Mouse (Mus musculus) large intestine, adult 2 months (tissue): Measurements from ENCODE around the gene Rgma. TPM values are rescaled to one million over a fixed set of nuclear protein-coding genes. Genes with fewer than 3 reads are reported as not detected.

Experiments
- DNase-seq: peaks from one replicate; pipeline ENCODE4 v3.0.0-alpha.2; 2012; ENCODE audit warnings: low read depth, low spot score
- WGBS: fragments of 180-500 bp; shearing (Covaris S2); methylation state at CpG from one replicate; pipeline ENCODE4 v1.1.7; 2018; 5-methylcytosine and 5-hydroxymethylcytosine counted together
- polyA plus RNA-seq: library from polyadenylated mRNA; depleted of rRNA; stranded (reverse); fragments of >200 nt; gene quantifications from 2 replicates; pipeline ENCODE4 v1.2.3, GENCODE M21; 2012

Gene Rgma
- polyA plus RNA-seq, 1 experiment: 11.3 TPM

GRCm38 (mm10) chr7:73398319-73398718, 23.0 kb downstream of the Rgma start:
- DNase-seq: no peak

DNA sequence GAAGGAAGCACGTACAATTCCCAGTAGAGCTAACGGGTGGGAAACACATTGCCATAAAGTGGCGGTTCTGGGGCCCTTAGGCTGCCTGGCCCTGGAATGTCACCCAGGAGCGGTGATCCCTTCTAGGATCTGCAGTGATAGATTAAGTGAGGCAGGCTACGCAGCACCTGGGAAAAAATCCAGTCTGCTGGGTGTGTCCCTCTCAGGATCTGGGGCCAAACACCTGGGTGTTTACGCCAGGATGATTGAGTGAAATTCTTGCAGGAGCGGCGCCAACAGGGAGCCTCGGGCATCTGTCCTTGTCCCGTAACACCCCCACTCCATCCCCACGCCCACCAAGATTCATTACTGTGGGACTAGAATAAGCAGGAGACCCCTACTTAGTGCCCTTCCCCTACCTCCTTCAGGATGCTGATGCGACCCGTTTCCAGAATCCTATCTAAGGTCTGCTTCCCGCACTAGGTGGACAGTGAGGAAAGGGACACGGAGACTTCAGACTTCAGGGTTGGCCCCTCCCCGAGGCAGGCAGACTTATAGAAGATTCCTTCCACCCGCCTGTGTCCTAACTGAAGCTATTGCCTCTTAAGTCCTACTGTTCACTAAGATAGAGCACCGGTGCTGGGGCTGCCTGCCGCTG, 23.6 kb downstream of the Rgma start:
- 13% methylated on average over 19 of the region's 19 CpGs for WGBS

More at GRCm38 (mm10) chr7:73398319-73398718, 23.0 kb downstream of the Rgma start:
- WGBS: 11% methylated on average over 11 of the region's 11 CpGs

GRCm38 (mm10) chr7:73399501-73400044, 24.3 kb downstream of the Rgma start:
- WGBS: 7% methylated on average over 19 of the region's 19 CpGs
- DNase-seq: no peak

More for the DNA sequence above, 23.6 kb downstream of the Rgma start:
- no peak for DNase-seq

GRCm38 (mm10) chr7:73400051-73400916, 25.0 kb downstream of the Rgma start:
- WGBS: 51% methylated on average over 20 of the region's 20 CpGs
- DNase-seq: no peak

- DNase-seq: no peak
- WGBS: 43% methylated on average over 2 of the region's 2 CpGs
These were observed 26.8 kb downstream of the Rgma start for GRCm38 (mm10) chr7:73402106-73402505.

DNA sequence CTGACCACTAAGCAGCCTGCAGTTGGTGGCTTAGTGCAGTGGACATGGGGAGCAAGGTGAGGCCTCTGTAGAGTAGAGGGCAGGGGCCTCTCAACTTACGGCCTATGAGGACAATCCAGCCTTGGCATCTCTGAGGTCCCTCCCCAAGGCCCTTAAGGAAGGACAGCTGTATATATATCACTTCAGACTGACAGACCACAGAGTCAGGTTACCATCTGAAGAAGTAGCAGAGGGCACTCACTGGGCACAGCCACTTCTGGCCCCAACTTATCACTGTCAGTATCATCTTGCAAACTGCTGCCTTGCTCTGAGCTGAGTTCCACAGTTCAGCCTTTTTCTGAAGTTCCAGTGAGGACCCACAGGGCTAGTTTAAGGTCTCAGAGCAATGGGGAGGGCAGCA, 27.4 kb downstream of the Rgma start:
- no peak for DNase-seq
- 85% methylated on average over 1 of the region's 1 CpGs for WGBS

GRCm38 (mm10) chr7:73403538-73403937, 28.2 kb downstream of the Rgma start:
- no peak for DNase-seq
- WGBS: 73% methylated on average over 3 of the region's 3 CpGs

GRCm38 (mm10) chr7:73405550-73405949, 30.2 kb downstream of the Rgma start:
- WGBS: 98% methylated on average over 11 of the region's 11 CpGs
- no peak for DNase-seq

- no peak for DNase-seq
- 76% methylated on average over 7 of the region's 7 CpGs for WGBS
These were observed 36.2 kb downstream of the Rgma start for GRCm38 (mm10) chr7:73411523-73411922.

GRCm38 (mm10) chr7:73411986-73412385, 36.7 kb downstream of the Rgma start:
- 76% methylated on average over 4 of the region's 4 CpGs for WGBS
- DNase-seq: no peak

- 69% methylated on average over 7 of the region's 7 CpGs for WGBS
- no peak for DNase-seq
These were observed 37.1 kb downstream of the Rgma start for GRCm38 (mm10) chr7:73412419-73412818.

DNA sequence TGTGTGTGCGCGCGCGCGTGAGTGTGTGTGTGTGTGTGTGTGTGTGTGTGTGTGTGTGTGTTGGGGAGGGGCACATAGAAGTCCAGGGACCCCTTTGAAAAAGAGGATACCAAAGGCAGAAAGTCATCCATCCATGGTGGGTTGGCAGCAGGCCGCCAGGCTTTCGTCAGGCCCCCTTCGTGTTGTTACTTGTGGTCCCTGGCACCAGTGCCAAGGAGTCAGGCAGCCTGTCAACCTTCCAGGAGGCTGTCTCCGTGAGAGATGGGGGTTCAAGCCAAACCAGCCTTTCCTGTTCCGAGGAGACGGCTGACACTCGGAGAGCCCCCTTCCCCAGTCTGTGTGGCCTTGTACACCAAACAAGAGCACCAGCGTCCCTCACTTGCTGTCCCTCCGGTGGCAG, 38.9 kb downstream of the Rgma start:
- 84% methylated on average over 14 of the region's 14 CpGs for whole genome bisulfite sequencing
- no peak for DNase-seq

GRCm38 (mm10) chr7:73419375-73419774, 44.1 kb downstream of the Rgma start:
- no peak for DNase-seq

DNA sequence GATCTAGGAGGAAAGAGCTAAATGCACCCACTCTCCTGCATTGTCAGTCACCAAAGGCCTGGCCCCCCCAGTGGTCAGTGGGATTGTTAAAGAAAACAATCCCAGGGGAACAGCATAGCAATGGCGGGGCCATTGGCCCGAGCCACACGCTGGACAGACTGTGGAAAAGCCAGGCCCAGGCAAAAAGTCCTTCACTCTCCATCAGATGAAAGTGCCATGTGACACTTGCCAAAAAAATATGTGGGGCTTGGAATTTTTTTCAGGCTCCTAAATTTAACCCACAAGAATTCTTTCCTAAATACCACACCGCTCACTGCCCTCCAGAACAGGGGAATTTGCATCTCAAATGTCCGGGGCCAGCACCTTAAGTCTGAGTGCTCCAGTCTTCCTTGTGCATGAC, 45.5 kb downstream of the Rgma start:
- WGBS: 68% methylated on average over 5 of the region's 5 CpGs
- no peak for DNase-seq

More at GRCm38 (mm10) chr7:73419375-73419774, 44.1 kb downstream of the Rgma start:
- WGBS: 51% methylated on average over 7 of the region's 7 CpGs

GRCm38 (mm10) chr7:73421278-73422015, 46.1 kb downstream of the Rgma start:
- DNase-seq: no peak
- 58% methylated on average over 9 of the region's 9 CpGs for WGBS

- 25% methylated on average over 12 of the region's 12 CpGs for WGBS
- DNase-seq: peak; percentile 38
These were observed 47.2 kb downstream of the Rgma start for GRCm38 (mm10) chr7:73422223-73423113.

- DNase-seq: no peak
- 68% methylated on average over 13 of the region's 13 CpGs for WGBS
These were observed 47.9 kb downstream of the Rgma start for GRCm38 (mm10) chr7:73423236-73423635.

DNA sequence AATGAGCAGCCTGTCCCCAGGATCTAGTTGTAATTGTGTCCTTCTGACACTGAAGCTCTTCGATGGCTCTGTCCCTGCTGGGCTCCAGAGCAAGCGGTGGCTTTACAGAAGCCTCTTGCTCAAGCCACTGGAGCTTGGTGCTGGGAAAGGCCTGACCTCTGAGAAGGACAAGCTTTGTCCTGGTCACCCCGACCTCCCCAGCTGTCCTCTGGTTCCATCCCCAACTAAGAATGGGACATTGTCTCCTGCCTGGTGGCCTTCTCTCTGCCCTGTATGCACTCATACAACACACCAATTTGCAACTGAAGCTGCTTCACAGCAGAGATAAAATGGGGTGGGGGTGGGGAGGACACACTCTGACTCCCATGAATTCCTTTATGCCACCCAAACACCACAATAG, 48.9 kb downstream of the Rgma start:
- 59% methylated on average over 3 of the region's 3 CpGs for WGBS
- no peak for DNase-seq

DNA sequence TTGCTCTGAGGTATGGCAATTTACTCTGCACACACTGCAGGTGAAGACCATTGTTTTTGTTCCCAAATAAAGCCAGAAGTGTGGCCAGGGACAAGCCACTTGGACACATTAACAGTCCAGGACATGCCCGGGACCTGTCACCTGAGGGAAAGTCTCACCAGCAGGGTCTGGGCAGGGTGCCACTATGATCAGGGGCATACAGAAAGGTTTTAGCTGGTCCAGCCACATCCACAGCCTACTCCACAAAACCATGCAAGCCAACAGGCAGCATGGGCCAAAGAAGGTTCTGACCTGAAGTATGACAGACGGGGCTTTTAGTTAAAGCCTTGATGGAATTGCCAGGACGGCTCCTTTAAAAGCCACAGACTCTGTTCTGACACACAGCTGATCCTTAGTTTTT, 49.4 kb downstream of the Rgma start:
- DNase-seq: no peak
- WGBS: 57% methylated on average over 3 of the region's 3 CpGs
